Mouse (Mus musculus): ENCODE data around the gene Zfp526. TPM values are rescaled to one million over a fixed set of nuclear protein-coding genes. Genes with fewer than 3 reads are reported as not detected.

The Zfp526 gene
- polyA plus RNA-seq, 1 experiment from 2014 or later, result 3.1 TPM

DNA sequence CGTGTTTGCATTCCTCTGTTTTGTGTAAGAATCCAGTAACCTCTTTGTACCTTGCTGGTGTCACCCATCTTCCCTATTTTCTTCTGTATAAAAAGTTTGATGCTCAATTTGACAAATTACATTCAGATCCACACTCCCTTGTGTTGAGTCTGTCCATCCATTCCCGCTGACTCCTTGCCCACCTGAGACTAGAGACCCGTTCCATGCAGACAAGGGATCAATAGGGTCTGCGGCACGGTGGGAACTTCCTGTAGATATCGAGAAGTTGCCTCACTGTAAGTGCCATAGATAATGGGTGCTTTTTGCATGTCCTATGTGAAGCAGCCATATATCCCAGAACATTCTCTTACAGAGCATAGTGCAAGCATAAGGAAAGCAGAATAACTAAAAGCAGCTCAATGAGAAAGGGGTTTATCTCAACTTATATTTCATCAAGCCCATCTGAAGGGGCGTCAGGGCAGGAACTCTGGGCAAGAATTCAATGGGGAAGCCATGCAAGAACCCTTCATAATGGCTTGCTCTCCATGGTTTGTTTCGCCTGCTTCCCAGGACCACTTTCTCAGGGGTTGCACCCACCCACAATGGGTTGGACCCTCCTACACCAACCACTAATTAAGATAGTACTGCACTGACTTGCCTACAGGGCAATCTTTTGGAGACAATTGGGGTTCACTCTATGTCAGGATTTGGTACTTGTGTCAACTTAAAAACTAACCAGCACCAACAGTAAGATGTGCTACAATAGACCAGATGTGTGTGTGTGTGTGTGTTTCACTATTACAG lies 45.1 kb downstream of the Zfp526 start:
- DNase-seq (ENCODE audit: low spot score), result no peak

DNA sequence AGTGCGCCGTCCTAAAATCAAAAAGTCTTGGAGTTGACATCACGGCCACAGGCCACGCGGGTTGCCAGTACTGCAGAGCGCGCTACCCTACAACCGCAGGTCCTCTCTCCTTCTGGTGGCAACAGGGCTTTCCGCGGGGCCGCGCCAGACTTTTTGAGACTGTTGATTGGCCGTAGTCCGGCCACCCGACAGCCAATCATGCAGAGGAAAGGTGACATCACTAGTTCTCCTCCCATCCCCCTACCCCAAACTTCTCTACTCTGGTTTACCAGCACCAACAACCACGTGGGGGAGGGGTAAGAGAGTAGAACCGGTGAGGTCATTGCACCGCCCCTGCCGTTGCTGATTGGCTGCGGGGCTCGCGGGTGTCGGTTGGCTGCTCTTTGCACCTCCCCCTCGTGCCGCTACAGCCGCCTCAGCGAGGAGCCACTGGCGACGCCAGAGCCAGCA lies 46.1 kb downstream of the Zfp526 start, which contains the start of gene Cic:
Cic (plus strand) TSS at position 404 of the 450 bp plus-strand sequence.
- peak; percentile 100 for DNase-seq (ENCODE audit: low spot score)

DNA sequence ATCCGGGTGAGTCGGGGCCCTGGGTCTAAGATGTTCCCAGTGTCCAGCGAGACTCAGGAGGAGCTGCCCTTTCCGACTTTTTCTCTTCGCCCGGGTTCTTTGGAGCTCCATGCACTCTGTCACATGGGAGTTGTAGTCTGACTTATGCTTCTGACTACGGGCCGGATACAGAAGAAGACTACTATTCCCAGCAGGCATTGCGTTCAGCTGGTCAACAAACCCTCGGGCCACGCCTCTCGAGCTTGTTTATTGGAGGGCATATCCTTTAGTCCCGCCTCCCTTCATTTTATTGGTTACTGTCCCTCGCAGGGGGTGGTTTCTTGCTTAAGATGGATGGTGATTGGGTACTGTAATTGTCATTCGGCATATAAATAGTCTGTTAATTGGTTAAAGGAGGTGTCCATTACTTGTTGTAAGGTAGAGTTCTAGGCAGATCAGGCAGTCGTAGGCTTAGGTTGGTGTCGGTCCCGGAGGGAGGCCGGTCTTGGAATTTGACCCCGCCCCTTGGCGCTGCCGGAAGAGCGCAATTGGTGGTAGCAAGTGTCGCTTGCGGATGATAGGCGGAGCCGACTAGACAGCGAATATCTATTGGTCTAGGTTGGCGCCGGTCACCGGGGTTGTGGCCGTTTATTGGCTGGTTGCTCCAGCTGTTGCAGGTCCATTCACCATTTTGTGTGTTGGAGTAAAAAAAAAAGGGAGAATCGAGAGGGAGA lies 46.7 kb downstream of the Zfp526 start:
- peak; percentile 100 for DNase-seq (ENCODE audit: low spot score)

DNA sequence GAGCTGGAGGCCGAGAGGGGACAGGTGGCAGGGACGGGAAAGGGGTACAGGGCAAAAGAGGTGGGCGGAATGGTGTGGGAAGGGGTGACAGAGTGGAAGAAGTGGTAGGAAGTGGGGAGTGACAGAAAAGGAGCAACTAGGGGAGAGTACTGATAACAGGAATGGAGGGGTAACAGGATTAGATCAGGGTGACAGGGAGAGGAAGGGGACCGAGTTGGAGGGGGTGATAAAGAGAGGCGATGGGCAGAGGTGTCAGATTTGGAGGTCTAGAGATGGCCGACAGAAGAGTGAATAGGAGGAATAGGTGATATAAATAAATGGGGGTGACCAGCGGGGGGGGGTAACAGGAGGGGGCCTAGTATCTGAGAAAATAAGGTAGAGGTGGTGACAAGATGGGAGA lies 47.4 kb downstream of the Zfp526 start:
- no peak for DNase-seq (ENCODE audit: low spot score)

DNA sequence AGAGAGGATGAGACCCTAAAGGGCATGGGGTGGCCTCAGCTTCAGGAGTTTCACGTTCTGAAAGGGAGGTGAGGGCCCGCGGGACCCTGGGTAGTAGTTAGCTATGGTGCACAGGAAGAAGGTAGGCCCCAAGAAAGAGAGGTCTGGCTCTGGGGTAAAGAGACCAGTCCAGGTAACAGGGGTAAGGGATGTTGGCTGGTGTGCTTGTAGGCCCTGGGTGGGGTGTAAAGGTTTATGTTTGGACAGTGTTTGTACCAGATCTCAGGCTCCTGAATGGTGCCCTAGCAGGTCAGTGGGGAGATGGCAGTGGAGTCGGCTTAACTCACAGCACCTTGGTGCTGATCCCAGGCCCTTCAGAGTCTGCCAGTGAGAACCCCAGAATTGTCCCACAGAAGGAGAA lies 47.8 kb downstream of the Zfp526 start:
- peak; percentile 26 for DNase-seq (ENCODE audit: low spot score)

DNA sequence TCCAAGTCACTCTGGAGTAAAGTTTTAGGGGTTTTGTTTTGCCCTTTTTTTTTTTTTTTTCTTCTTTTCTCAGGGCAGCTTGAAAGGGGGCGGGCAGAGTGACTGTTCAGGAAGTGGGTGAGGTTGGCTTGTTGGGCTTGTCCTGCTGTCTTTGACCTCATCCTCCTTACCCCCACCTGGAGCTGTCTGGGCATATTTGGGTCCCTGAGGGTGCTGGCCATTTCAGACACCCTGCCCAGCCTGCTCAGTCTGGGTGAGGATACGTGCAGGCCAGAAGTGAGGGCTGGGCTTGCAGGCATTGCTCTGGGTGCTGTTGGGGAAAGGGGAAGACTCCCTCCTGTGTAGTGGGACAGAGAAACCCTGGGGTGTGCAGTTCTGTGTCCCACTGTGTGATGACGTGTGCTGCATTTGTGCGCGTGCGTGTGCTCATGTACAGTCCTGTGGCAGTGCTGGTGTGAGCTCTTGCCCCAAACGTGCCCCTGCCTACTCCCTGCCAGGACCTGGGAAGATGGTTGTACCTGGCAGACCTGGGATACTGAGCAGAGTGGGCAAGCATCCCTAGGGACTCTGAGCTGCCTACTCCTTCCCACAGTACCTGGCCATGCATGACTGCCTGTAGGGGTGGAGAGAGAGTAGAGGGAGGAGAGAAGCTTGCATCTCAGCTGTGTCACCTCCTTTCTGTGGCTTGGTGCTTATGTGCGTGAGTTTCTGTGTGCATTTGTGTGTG lies 48.5 kb downstream of the Zfp526 start:
- no peak for DNase-seq (ENCODE audit: low spot score)

DNA sequence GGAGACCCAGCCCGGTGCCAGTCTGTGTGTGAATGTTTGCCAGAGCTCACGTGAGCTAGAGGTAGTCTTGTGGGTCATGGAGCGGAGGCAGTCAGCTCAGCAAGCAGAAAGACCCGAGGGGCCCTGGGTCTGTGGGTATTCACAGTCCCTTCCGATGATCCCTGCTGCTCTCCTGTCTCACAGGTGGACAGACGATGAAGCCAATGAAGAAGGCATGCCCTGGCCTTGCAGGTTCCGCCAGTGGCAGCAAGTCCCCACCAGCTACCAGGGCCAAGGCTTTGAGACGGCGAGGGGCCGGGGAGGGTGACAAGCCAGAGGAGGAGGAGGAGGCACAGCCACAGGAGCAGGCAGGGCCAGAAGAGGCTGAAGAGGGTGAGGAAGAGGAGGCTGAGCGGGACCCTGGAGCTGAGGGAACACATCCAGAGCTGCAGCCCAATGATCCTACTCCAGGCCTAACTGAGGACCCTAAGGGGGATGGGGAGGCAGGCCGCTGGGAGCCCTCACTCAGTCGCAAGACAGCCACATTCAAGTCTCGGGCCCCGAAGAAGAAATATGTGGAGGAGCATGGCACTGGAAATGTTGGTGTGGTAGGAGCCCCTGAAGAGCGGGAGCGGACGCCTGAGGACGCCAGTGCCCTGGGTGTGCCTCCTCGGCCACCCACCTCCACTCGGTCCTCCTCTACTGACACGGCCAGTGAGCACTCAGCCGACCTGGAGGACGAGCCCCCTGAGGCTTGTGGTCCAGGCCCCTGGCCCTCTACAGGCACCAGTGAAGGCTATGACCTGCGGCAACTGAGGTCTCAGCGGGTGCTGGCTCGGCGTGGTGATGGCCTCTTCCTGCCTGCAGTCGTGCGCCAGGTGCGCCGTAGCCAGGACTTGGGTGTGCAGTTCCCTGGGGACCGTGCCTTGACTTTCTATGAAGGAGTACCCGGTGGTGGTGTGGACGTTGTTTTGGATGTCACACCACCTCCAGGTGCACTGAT lies 49.7 kb downstream of the Zfp526 start:
- DNase-seq (ENCODE audit: low spot score), result no peak

DNA sequence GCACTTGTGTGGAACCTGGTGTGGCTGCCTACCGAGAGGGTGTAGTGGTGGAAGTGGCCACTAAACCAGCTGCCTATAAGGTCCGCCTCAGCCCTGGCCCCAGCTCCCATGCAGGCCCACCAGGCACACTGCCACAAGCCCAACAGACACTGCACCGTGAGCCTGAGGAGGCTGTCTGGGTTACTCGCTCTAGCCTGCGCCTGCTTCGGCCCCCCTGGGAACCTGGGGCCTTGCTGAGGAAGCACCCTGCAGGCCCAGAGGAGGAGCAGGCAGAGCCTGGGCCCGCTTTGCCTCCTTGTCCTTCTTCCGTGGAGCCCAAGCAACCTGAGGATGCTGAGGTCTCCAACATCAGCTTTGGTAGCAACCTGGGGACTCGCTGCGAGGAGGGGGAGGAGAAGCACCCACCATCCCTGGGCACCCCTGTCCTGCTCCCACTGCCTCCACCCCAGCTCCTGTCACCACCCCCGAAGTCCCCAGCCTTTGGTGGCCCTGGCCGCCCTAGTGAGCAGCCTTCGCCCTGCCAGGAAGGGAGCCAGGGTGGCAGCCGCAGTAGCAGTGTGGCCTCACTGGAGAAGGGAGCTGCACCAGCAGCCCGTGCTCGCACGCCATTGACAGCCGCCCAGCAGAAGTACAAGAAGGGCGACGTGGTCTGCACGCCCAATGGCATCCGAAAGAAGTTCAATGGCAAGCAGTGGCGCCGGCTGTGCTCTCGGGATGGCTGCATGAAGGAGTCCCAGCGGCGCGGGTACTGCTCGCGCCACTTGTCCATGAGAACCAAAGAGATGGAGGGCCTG lies 50.6 kb downstream of the Zfp526 start:
- DNase-seq (ENCODE audit: low spot score), result no peak

DNA sequence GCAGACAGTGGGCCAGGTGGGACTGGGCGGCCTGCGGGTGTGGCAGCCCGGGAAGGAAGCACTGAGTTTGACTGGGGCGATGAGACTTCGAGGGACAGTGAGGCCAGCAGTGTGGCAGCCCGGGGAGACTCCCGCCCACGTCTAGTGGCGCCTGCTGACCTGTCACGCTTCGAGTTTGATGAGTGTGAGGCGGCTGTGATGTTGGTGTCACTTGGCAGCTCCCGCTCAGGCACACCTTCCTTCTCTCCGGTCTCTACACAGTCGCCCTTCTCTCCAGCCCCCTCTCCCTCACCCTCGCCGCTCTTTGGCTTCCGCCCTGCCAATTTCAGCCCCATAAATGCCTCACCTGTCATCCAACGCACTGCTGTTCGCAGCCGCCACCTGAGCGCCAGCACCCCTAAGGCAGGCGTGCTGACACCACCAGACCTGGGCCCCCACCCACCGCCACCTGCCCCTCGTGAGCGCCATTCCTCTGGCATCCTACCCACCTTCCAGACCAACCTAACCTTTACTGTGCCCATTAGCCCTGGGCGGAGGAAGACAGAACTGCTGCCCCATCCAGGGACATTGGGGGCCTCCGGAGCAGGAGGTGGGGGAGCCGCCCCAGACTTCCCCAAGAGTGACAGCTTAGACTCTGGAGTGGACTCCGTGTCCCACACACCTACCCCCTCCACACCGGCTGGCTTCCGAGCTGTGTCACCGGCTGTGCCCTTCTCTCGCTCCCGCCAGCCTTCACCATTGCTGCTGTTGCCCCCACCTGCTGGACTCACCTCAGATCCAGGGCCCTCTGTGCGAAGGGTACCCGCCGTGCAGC lies 51.4 kb downstream of the Zfp526 start:
- DNase-seq (ENCODE audit: low spot score), result no peak

DNA sequence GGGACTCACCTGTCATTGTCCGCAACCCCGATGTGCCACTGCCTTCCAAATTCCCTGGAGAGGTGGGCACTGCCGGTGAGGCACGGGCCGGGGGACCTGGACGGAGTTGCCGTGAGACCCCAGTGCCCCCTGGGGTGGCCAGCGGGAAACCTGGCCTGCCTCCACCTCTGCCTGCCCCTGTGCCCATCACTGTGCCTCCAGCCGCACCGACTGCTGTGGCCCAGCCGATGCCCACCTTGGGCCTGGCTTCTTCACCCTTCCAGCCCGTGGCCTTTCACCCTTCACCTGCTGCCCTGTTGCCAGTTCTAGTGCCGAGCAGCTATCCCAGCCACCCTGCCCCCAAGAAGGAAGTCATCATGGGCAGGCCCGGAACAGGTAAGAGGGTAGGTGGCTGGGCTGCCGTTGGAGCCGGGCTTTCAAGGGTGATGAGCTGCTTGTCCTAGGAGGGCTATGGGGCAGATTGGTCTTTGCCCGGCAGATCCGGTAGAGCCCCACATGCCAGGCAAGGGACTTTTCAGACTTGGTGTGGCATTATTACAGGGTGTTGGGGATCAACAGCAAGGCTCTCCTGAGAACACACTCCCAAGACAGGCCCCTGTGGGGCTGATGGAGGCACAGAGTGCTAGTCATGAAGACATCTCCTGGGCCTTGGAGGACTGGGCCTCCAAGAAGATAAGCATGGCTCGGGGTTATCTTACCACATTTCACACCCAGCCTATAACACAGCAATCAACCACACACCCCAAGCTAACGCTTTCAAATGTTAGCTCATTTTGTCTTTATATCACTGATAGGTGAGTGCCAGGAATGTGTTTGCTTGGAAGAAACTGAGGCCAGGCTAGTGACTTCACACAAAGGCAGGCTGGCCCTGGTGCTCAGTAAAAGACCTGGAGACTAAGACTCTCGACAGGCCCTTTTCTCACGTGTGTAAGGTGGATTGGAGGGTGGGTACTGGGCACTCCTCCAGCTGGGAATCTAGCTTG lies 52.3 kb downstream of the Zfp526 start:
- DNase-seq (ENCODE audit: low spot score), result no peak

DNA sequence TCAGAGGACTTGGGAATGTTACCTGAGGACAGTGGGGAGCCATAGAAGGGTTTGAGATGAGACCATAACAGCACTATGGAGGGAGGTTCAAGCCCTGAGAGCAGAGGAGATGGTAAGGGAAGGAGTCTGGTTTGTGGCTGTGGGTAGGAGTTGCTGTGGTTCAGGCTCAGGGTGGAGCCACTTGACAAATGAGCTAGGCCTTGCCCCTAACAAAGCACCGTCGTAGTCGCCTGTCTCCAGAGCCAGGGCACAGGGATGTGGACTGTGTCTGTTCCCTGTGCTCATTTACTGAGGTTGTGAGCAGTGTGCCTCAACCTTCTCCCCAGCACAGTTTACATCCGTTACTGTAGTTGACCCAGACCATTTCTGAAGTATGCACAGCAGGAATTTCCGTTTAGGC lies 53.3 kb downstream of the Zfp526 start:
- DNase-seq (ENCODE audit: low spot score), result peak; percentile 50

DNA sequence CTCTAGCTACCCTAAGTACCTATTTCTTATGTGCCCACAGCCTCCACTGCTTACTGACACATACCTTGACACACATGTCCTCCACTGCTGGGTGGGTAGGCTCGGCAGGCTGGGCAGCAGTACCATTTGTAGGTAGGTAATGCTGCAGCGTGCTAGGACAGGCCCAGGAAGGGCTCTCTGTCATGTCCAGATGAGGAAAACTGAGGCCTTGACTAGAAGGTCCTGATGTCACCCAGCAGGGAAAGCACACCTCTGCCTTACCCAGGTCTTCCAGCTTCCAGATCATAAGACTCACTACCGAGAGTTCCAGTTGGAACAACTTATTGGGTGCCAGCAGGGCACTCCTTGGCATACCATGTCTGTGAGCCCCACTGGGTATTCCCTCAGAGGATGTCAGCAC lies 53.8 kb downstream of the Zfp526 start:
- no peak for DNase-seq (ENCODE audit: low spot score)

DNA sequence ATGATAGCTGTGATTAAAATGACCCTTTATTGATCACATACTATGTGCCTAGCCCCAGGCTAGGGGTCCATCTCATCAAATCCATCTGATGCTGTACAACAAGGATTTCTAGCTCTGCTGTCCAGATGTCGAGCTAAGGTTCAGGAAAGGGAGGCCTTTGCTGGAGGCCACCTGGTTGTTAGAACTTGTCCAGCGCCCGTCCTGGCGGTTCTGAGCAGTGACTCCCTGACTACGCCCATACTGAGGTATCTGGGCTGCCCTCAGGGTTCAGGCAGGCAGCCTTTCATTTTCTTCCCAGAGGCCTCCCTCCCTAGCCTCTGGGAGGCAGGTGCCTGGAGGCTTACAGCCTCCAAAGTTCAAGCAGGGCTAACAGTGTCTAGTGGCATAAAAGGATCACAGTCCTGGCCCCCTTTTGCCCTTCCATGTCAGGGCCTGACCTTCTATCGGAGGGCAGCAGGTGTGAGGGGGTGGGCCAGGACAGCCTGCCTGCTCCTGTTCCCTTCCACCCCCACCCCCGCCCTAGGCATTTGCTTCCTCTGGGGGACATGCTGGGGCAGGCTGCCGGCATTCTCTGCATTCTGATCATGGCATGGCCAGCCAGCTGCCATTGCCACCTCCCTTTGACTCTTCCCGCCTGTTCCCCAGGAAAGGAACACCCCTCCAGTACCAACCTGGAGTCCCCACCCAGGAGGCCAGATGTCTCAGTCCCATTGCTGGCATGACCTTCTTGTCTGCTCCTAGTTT lies 54.5 kb downstream of the Zfp526 start:
- DNase-seq (ENCODE audit: low spot score), result no peak

Measured in thymus, postnatal 0 days (tissue).